Mouse (Mus musculus): ENCODE results near the gene Xk. TPM values are rescaled to one million over a fixed set of nuclear protein-coding genes. Genes with fewer than 3 reads are reported as not detected.
"Not testable (repeated sequence)": the region's sequence is repeated elsewhere in the genome, so short reads cannot be mapped to it uniquely, and the experiment has no call there.

Xk gene
- polyA plus RNA-seq, 1 experiment, result 2.3 TPM

DNA sequence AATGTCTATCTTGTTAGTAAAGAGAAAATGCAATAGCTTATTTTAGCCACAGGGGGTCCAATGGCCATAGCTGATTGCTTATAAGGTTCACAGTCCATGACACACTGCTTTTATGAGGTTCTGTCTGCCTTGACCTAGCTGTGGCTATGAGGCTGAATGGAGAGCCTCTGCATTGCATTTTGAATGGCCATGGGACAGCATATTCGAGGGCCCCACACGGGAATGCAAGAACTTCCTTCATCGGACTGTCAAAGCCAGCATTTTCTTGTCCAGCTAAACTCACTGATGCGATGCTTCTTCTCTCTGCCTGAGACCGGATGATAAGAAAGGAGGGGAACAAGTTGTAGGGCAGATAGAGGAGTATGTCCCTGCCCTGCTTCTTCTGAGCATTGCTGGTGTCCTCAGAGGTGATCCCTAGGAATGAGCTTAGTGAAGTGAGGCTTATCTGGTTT lies 25.9 kb downstream of the Xk start:
- Histone ChIP-seq H3K27me3 (ENCODE audit: control insufficient read depth) (no peaks in the 10 kb centered on the region), H3K4me3 (replicated peaks) (peak overlapping the region; percentile 46), H3K4me1 (ENCODE audit: control insufficient read depth) (peaks cover 53% of the 10 kb centered on the region), H3K9me3 (ENCODE audit: control insufficient read depth, low read length) (no peaks in the 10 kb centered on the region), H3K36me3 (ENCODE audit: control insufficient read depth) (peaks cover 29% of the 10 kb centered on the region)
- peak; percentile 81 for TF ChIP-seq TAL1 (IDR thresholded peaks at IDR 0.05; ENCODE audit: low read length)
- peak; percentile 70 for TF ChIP-seq GATA1 (IDR thresholded peaks at IDR 0.05; ENCODE audit: low read length)

- H3K4me1 ChIP-seq (ENCODE audit: control insufficient read depth), result peaks cover 50% of the 10 kb centered on the region
- no peaks in the 10 kb centered on the region for H3K27me3 ChIP-seq (ENCODE audit: control insufficient read depth)
- TF ChIP-seq GATA1 (IDR thresholded peaks at IDR 0.05; ENCODE audit: low read length) (no peak), TAL1 (IDR thresholded peaks at IDR 0.05; ENCODE audit: low read length) (no peak)
- H3K36me3 ChIP-seq (ENCODE audit: control insufficient read depth), result peaks cover 54% of the 10 kb centered on the region
- peak overlapping the region; percentile 7 for H3K4me3 ChIP-seq (replicated peaks)
- H3K9me3 ChIP-seq (ENCODE audit: control insufficient read depth, low read length), result no peaks in the 10 kb centered on the region
Observed at GRCm38 (mm10) chrX:9302791-9303190, 30.2 kb downstream of the Xk start.

DNA sequence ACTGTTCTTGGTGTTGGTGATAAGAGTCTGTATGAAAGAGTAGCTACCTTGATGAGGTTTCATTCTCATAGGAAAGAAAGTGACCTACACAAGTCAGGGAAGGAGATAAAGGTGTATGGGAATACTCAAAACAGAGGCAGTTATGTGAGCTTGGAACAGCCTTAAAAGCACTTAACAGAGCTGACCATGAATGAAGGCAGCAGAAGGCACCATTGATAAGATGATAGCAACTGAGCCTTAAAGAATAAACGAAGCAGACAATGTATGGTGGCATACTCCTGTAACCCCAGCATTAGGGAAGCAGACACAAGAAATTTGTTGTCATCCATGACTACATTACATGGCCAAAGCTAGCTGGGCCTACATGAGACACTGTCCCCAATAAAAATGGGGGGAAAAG lies 30.9 kb downstream of the Xk start:
- H3K9me3 ChIP-seq (ENCODE audit: control insufficient read depth, low read length), result no peaks in the 10 kb centered on the region
- TF ChIP-seq GATA1 (IDR thresholded peaks at IDR 0.05; ENCODE audit: low read length) (no peak), TAL1 (IDR thresholded peaks at IDR 0.05; ENCODE audit: low read length) (peak; percentile 37; the same call in 2 of the 3 replicates)
- peaks cover 45% of the 10 kb centered on the region for H3K4me1 ChIP-seq (ENCODE audit: control insufficient read depth)
- H3K27me3 ChIP-seq (ENCODE audit: control insufficient read depth), result no peaks in the 10 kb centered on the region
- H3K36me3 ChIP-seq (ENCODE audit: control insufficient read depth), result peaks cover 61% of the 10 kb centered on the region
- H3K4me3 ChIP-seq (replicated peaks), result no peak overlapping the region

DNA sequence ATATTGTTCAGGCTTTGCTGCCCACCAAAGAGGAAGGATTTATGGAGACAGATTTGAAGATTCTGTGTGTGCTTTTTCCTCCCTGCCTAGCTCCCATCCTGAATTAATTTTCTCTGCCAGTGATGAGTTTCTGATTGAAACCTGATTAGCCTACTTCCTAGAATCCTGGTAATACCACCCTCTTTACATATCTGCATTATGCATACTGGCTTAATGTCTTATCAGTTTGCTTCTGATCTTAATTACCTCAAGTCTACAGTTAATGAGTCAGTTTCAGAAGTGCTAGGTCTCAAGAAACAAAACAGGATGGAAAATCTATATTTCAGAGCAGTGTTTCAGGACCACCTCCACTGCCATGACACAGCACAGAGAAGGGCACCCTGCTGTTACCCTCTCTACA lies 43.9 kb downstream of the Xk start:
- H3K27me3 ChIP-seq (ENCODE audit: control insufficient read depth); H3K4me3 ChIP-seq (replicated peaks); H3K9me3 ChIP-seq (ENCODE audit: control insufficient read depth, low read length): not testable (repeated sequence)
- Histone ChIP-seq H3K36me3 (ENCODE audit: control insufficient read depth) (peaks cover 50% of the 10 kb centered on the region), H3K4me1 (ENCODE audit: control insufficient read depth) (peaks cover 15% of the 10 kb centered on the region)

DNA sequence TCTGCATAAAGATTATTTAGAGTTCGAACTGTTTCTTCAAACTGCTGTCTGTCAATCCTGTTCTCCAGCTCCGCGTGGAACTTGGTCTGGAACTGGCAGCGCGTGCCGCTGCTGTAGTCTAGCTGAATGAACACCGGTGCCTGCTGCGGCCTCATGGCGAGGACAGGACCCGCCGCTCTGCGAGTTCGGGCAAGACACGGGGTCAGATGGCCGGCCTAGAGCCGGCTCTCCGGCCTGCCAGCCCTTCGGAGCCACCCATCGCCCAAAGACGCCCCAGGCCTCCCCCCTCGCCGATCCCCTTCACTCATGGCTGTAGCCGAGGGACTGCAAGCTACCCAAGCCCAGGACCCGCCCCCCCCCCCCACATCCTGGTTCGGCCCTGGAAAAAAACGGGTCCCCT lies 55.4 kb downstream of the Xk start:
- H3K9me3 ChIP-seq (ENCODE audit: control insufficient read depth, low read length); H3K4me1 ChIP-seq (ENCODE audit: control insufficient read depth); H3K4me3 ChIP-seq (replicated peaks); H3K27me3 ChIP-seq (ENCODE audit: control insufficient read depth); H3K36me3 ChIP-seq (ENCODE audit: control insufficient read depth): not testable (repeated sequence)

DNA sequence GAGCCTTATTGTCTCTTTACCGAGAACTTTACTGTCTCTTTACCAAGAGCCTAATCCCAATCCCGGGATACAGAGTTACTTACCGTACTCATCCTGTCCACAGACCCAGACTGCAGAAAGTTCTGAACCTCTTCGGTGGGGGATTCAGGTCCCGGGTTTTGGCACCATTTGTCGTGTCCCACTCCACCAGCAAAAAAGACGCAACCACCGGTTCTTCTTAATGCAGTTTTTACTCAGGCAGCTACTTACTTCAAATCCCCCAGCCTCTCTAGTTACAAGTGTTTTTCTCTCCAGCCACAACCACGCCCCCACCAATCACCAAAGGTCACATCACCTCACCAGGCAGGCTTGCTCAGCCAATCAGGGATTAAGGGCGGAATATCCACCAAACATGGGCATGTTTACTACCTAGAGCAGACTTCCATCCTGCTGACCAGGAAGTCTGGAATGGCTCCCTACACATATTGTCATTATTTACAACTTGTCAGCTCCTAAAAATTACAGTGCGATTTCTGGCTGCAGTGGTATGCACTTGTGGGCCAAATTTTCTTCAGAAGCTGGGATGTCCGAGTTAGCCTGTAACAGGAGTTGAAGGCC lies 59.9 kb downstream of the Xk start:
- not testable (repeated sequence) for H3K27me3 ChIP-seq (ENCODE audit: control insufficient read depth)
- H3K4me3 ChIP-seq (replicated peaks), result peak overlapping the region; percentile 37

DNA sequence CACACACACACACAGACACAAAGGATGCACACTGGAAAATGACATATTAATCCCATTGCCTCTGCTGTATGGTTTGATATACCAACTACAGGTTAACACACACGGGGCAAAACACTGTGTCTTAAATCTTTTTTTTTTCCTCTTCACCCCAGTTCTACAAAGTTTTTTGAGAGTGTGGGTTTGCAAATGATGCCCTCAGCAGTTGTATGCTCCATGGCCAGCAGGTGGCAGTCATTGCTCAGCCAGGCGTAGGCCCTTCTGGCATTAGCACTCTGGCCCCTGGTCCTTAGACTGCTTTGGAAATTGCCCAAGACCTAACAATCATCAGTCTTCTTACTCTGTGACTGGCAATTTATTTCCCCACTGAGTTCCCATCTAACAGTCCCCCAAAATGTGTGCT lies 60.5 kb downstream of the Xk start:
- H3K4me3 ChIP-seq (replicated peaks); H3K9me3 ChIP-seq (ENCODE audit: control insufficient read depth, low read length); H3K4me1 ChIP-seq (ENCODE audit: control insufficient read depth); H3K36me3 ChIP-seq (ENCODE audit: control insufficient read depth); H3K27me3 ChIP-seq (ENCODE audit: control insufficient read depth): not testable (repeated sequence)

More for the DNA sequence above, 59.9 kb downstream of the Xk start:
- not testable (repeated sequence) for H3K4me1 ChIP-seq (ENCODE audit: control insufficient read depth); H3K36me3 ChIP-seq (ENCODE audit: control insufficient read depth); H3K9me3 ChIP-seq (ENCODE audit: control insufficient read depth, low read length)

DNA sequence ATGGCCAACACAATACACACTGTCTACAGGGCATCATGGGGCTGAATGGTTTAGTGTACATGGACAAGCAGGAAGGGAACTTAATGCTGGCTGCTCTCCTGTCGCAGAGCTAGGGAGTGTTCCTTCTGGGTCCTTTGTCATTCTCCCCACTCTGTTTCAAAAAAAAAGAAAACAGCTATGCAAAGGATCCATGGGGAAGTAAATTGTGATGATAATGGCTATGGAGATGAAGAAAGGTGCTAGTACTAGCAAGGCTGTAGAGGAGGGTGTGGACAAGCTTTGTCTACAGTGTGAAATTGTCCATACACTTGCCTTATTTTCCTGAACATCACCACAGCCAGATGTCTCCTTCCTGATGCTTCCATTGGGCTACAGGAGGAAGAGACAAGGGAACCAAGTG lies 62.4 kb downstream of the Xk start:
- not testable (repeated sequence) for H3K4me3 ChIP-seq (replicated peaks); H3K9me3 ChIP-seq (ENCODE audit: control insufficient read depth, low read length); H3K27me3 ChIP-seq (ENCODE audit: control insufficient read depth); H3K4me1 ChIP-seq (ENCODE audit: control insufficient read depth); H3K36me3 ChIP-seq (ENCODE audit: control insufficient read depth)

DNA sequence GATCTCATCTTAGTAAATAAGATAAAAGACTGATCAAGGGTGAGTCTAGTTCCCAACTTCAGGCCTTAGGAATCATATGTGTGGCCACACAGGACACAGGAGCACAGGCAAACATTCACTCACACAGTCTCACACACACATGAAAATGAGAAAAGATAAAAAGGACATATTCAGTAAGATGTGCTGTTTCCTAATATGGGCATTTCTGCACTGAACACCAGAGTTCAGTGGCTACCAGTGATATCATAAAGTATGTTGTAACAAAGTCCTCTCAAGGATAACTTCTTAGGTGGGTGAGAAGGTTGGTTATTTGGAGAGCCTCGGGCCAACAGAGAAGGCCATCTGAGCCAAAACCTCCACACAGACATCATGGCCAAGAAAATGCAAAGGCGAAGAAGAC lies 77.8 kb downstream of the Xk start, which contains the start of gene H2al1k:
Gene H2al1k (plus strand): TSS at position 301 of the 400 bp plus-strand sequence.
- not testable (repeated sequence) for H3K9me3 ChIP-seq (ENCODE audit: control insufficient read depth, low read length); H3K27me3 ChIP-seq (ENCODE audit: control insufficient read depth); H3K4me1 ChIP-seq (ENCODE audit: control insufficient read depth); H3K4me3 ChIP-seq (replicated peaks); H3K36me3 ChIP-seq (ENCODE audit: control insufficient read depth)

Other genes starting within 250 kb of the Xk start
- gene Fthl17e, start 239.3 kb upstream of the Xk start, polyA plus RNA-seq (2012), result not detected in 2 replicates
- not detected in 2 replicates for gene Fthl17f, start 209.7 kb upstream of the Xk start, polyA plus RNA-seq (2012)
- gene 4930402K13Rik, start 168.2 kb upstream of the Xk start, polyA plus RNA-seq (2012), result not detected in 2 replicates
- gene Lancl3, start 72.9 kb upstream of the Xk start, polyA plus RNA-seq (2012), result not detected in 2 replicates
- 0.08 and 0.10 TPM in 2 replicates for gene Gm14862, start 15.9 kb upstream of the Xk start, polyA plus RNA-seq (2012)
- 0.25 and 0.67 TPM in 2 replicates for gene H2al1m, start 11.0 kb downstream of the Xk start, polyA plus RNA-seq (2012)
- not detected in 2 replicates for gene H2al1k, start 77.9 kb downstream of the Xk start, polyA plus RNA-seq (2012)
- not detected in 2 replicates for gene Cybb, start 215.0 kb downstream of the Xk start, polyA plus RNA-seq (2012)